Mouse (Mus musculus) MEL (cell line): ENCODE results near the gene Hmgb1. TPM values are rescaled to one million over a fixed set of nuclear protein-coding genes. Genes with fewer than 3 reads are reported as not detected.

Experiments
- DNase-seq: peaks from one replicate; pipeline ENCODE4 v3.0.0; 2011; ENCODE audit warnings: low read depth, low spot score
- H3K27ac ChIP-seq: 2 replicates; pipeline ENCODE4 v1.5.1; 2012; ENCODE audit warnings: low read depth, mild to moderate bottlenecking, control low read depth, low read length, moderate library complexity; ENCODE audit not compliant: control insufficient read depth
- H3K27me3 ChIP-seq, 2 experiments: fragments of 150-350 bp in 1 of 2; sonication (generic) in 1 of 2; 2 replicates each; pipeline ENCODE4 v1.6.1; 2012; ENCODE audit warnings: low read length in 2 of 2, mild to moderate bottlenecking in 2 of 2, improper control_type of control experiment in 1 of 2, moderate library complexity in 1 of 2; ENCODE audit not compliant: insufficient read depth in 2 of 2, control insufficient read depth in 1 of 2
- H3K36me3 ChIP-seq, 2 experiments: 2 replicates each; pipeline ENCODE4 v1.6.1; 2012 to 2014; ENCODE audit warnings: low read length in 2 of 2, improper control_type of control experiment in 1 of 2, inconsistent platforms in 1 of 2, mild to moderate bottlenecking in 1 of 2; ENCODE audit not compliant: insufficient read depth in 2 of 2, control insufficient read depth in 1 of 2
- H3K4me1 ChIP-seq, 2 experiments: fragments of 150-350 bp in 1 of 2; sonication (generic) in 1 of 2; 2 replicates each; pipeline ENCODE4 v1.6.1; 2012; ENCODE audit warnings: low read length in 2 of 2, improper control_type of control experiment in 1 of 2, mild to moderate bottlenecking in 1 of 2; ENCODE audit not compliant: insufficient read depth in 2 of 2, control insufficient read depth in 1 of 2
- H3K4me3 ChIP-seq, 2 experiments: fragments of 150-350 bp in 1 of 2; sonication (generic) in 1 of 2; 2 replicates each; pipeline ENCODE4 v1.5.1; 2012; ENCODE audit warnings: low read depth in 2 of 2, low read length in 2 of 2, mild to moderate bottlenecking in 2 of 2, moderate library complexity in 2 of 2, control low read depth in 1 of 2, improper control_type of control experiment in 1 of 2; ENCODE audit not compliant: control insufficient read depth in 1 of 2, insufficient read depth in 1 of 2
- H3K79me2 ChIP-seq: 2 replicates; pipeline ENCODE4 v1.6.1; 2012; ENCODE audit warnings: mild to moderate bottlenecking, low read length, moderate library complexity; ENCODE audit not compliant: control insufficient read depth, poor library complexity, insufficient read depth
- H3K9ac ChIP-seq: 2 replicates; pipeline ENCODE4 v1.6.1; 2012; ENCODE audit warnings: low read depth, mild to moderate bottlenecking, control low read depth, low read length, moderate library complexity; ENCODE audit not compliant: control insufficient read depth, poor library complexity, severe bottlenecking
- H3K9me3 ChIP-seq: fragments of 150-350 bp; sonication (generic); replicated peaks from 2 replicates; pipeline ENCODE4 v1.6.1; 2012; ENCODE audit warnings: mild to moderate bottlenecking, low read length, improper control_type of control experiment, moderate library complexity; ENCODE audit not compliant: insufficient read depth
- BHLHE40 ChIP-seq: IDR thresholded peaks from 2 replicates; pipeline ENCODE4 v1.6.1; 2012; ENCODE audit warnings: low read depth, mild to moderate bottlenecking, inconsistent platforms, low read length, improper control_type of control experiment, borderline replicate concordance
- CHD1 ChIP-seq: IDR thresholded peaks from 2 replicates; pipeline ENCODE4 v1.6.1; 2012; ENCODE audit warnings: low read depth, mild to moderate bottlenecking, inconsistent platforms, low read length, improper control_type of control experiment
- CHD2 ChIP-seq: IDR thresholded peaks from 2 replicates; pipeline ENCODE4 v1.6.1; 2011; ENCODE audit warnings: low read length, improper control_type of control experiment
- CTCF ChIP-seq, 3 experiments: IDR thresholded peaks in 2 of 3; conservative IDR thresholded peaks in 1 of 3; 2 replicates each; pipeline ENCODE4 v1.5.1; 2011 to 2012; ENCODE audit warnings: low read length in 3 of 3, low read depth in 2 of 3, mild to moderate bottlenecking in 2 of 3, improper control_type of control experiment in 1 of 3, inconsistent platforms in 1 of 3, mixed read lengths in 1 of 3, moderate library complexity in 1 of 3; ENCODE audit not compliant: control insufficient read depth in 1 of 3, insufficient read depth in 1 of 3, poor library complexity in 1 of 3, severe bottlenecking in 1 of 3
- E2F4 ChIP-seq: IDR thresholded peaks from 2 replicates; pipeline ENCODE4 v1.6.1; 2011; ENCODE audit warnings: low read depth, low read length, improper control_type of control experiment, borderline replicate concordance
- ELF1 ChIP-seq: IDR thresholded peaks from 2 replicates; pipeline ENCODE4 v1.6.1; 2014; ENCODE audit warnings: low read depth, mild to moderate bottlenecking, inconsistent platforms, low read length, improper control_type of control experiment, moderate library complexity
- ETS1 ChIP-seq: IDR thresholded peaks from 2 replicates; pipeline ENCODE4 v1.6.1; 2012; ENCODE audit warnings: low read depth, mild to moderate bottlenecking, inconsistent platforms, low read length, improper control_type of control experiment, moderate library complexity
- GABPA ChIP-seq: IDR thresholded peaks from 2 replicates; pipeline ENCODE4 v1.6.1; 2012; ENCODE audit warnings: low read depth, mild to moderate bottlenecking, inconsistent platforms, low read length, improper control_type of control experiment, moderate library complexity
- GATA1 ChIP-seq: IDR thresholded peaks from 2 replicates; pipeline ENCODE4 v1.6.1; 2011; ENCODE audit warnings: low read depth, low read length, improper control_type of control experiment
- JUND ChIP-seq: IDR thresholded peaks from 2 replicates; pipeline ENCODE4 v1.6.1; 2011; ENCODE audit warnings: low read depth, mild to moderate bottlenecking, improper control_type of control experiment, low read length
- MAFK ChIP-seq: IDR thresholded peaks from 2 replicates; pipeline ENCODE4 v1.6.1; 2011; ENCODE audit warnings: low read depth, mild to moderate bottlenecking, low read length, improper control_type of control experiment, borderline replicate concordance
- MAX ChIP-seq: IDR thresholded peaks from 2 replicates; pipeline ENCODE4 v1.6.1; 2011; ENCODE audit warnings: low read length, improper control_type of control experiment
- MAZ ChIP-seq: IDR thresholded peaks from 2 replicates; pipeline ENCODE4 v1.6.1; 2012; ENCODE audit warnings: low read depth, mild to moderate bottlenecking, inconsistent platforms, low read length, improper control_type of control experiment
- MEF2A ChIP-seq: IDR thresholded peaks from 2 replicates; pipeline ENCODE4 v1.6.1; 2014; ENCODE audit warnings: low read depth, mild to moderate bottlenecking, inconsistent platforms, low read length, improper control_type of control experiment; ENCODE audit not compliant: poor library complexity, insufficient replicate concordance, severe bottlenecking; ENCODE audit errors: extremely low read depth
- MXI1 ChIP-seq: IDR thresholded peaks from 2 replicates; pipeline ENCODE4 v1.6.1; 2011; ENCODE audit warnings: mild to moderate bottlenecking, low read depth, low read length, improper control_type of control experiment
- MYB ChIP-seq: IDR thresholded peaks from 2 replicates; pipeline ENCODE4 v1.6.1; 2011; ENCODE audit warnings: mild to moderate bottlenecking, low read depth, low read length, improper control_type of control experiment
- MYC ChIP-seq: IDR thresholded peaks from 2 replicates; pipeline ENCODE4 v1.6.1; 2011; ENCODE audit warnings: low read depth, mild to moderate bottlenecking, low read length, improper control_type of control experiment, moderate library complexity
- NELFE ChIP-seq: IDR thresholded peaks from 2 replicates; pipeline ENCODE4 v1.6.1; 2011; ENCODE audit warnings: low read depth, low read length, improper control_type of control experiment
- NRF1 ChIP-seq: IDR thresholded peaks from 2 replicates; pipeline ENCODE4 v1.6.1; 2014; ENCODE audit warnings: low read depth, mild to moderate bottlenecking, inconsistent platforms, low read length, improper control_type of control experiment, moderate library complexity; ENCODE audit not compliant: poor library complexity, insufficient read depth, severe bottlenecking
- POLR2A ChIP-seq, 2 experiments: IDR thresholded peaks; 2 replicates each; pipeline ENCODE4 v1.6.1; 2011 to 2012; ENCODE audit warnings: low read length in 2 of 2, mild to moderate bottlenecking in 2 of 2, control low read depth in 1 of 2, improper control_type of control experiment in 1 of 2, low read depth in 1 of 2, moderate library complexity in 1 of 2; ENCODE audit not compliant: control insufficient read depth in 1 of 2, insufficient read depth in 1 of 2, poor library complexity in 1 of 2
- POLR2AphosphoS2 ChIP-seq: IDR thresholded peaks from 2 replicates; pipeline ENCODE4 v1.6.1; 2011; ENCODE audit warnings: low read length, improper control_type of control experiment
- POLR2AphosphoS5 ChIP-seq: IDR thresholded peaks from 2 replicates; pipeline ENCODE4 v1.6.1; 2012; ENCODE audit warnings: low read depth, borderline replicate concordance, mild to moderate bottlenecking, inconsistent platforms, low read length, moderate library complexity, mixed read lengths
- RAD21 ChIP-seq: IDR thresholded peaks from 2 replicates; pipeline ENCODE4 v1.6.1; 2011; ENCODE audit warnings: mild to moderate bottlenecking, low read depth, low read length, improper control_type of control experiment
- RCOR1 ChIP-seq: IDR thresholded peaks from 2 replicates; pipeline ENCODE4 v1.6.1; 2012; ENCODE audit warnings: low read depth, mild to moderate bottlenecking, inconsistent platforms, low read length, improper control_type of control experiment
- SIN3A ChIP-seq: IDR thresholded peaks from 2 replicates; pipeline ENCODE4 v1.6.1; 2012; ENCODE audit warnings: low read length, improper control_type of control experiment, inconsistent platforms
- SMC3 ChIP-seq: IDR thresholded peaks from 2 replicates; pipeline ENCODE4 v1.6.1; 2011; ENCODE audit warnings: low read depth, low read length, improper control_type of control experiment
- TAL1 ChIP-seq: IDR thresholded peaks from 2 replicates; pipeline ENCODE4 v1.6.1; 2012; ENCODE audit warnings: mild to moderate bottlenecking, inconsistent platforms, low read length, moderate library complexity, mixed read lengths
- TBP ChIP-seq: IDR thresholded peaks from 2 replicates; pipeline ENCODE4 v1.8.0; 2011; ENCODE audit warnings: low read depth, low read length, improper control_type of control experiment
- TCF12 ChIP-seq: IDR thresholded peaks from 2 replicates; pipeline ENCODE4 v1.6.1; 2014; ENCODE audit warnings: low read depth, mild to moderate bottlenecking, inconsistent platforms, low read length, improper control_type of control experiment, moderate library complexity
- UBTF ChIP-seq: IDR thresholded peaks from 2 replicates; pipeline ENCODE4 v1.6.1; 2012; ENCODE audit warnings: low read depth, mild to moderate bottlenecking, inconsistent platforms, low read length, improper control_type of control experiment, moderate library complexity, borderline replicate concordance; ENCODE audit not compliant: insufficient read depth
- USF1 ChIP-seq: IDR thresholded peaks from 2 replicates; pipeline ENCODE4 v1.6.1; 2014; ENCODE audit warnings: low read depth, mild to moderate bottlenecking, inconsistent platforms, low read length, improper control_type of control experiment, moderate library complexity
- USF2 ChIP-seq, 2 experiments: IDR thresholded peaks; 2 replicates each; pipeline ENCODE4 v1.6.1; 2011 to 2012; ENCODE audit warnings: improper control_type of control experiment in 2 of 2, low read length in 2 of 2, borderline replicate concordance in 1 of 2, inconsistent platforms in 1 of 2, low read depth in 1 of 2, mild to moderate bottlenecking in 1 of 2; ENCODE audit not compliant: insufficient read depth in 1 of 2
- ZC3H11A ChIP-seq: IDR thresholded peaks from 2 replicates; pipeline ENCODE4 v1.6.1; 2012; ENCODE audit warnings: low read depth, mild to moderate bottlenecking, inconsistent platforms, low read length, improper control_type of control experiment
- ZKSCAN1 ChIP-seq: IDR thresholded peaks from 2 replicates; pipeline ENCODE4 v1.6.1; 2012; ENCODE audit warnings: low read depth, mild to moderate bottlenecking, inconsistent platforms, low read length, improper control_type of control experiment, moderate library complexity
- ZMIZ1 ChIP-seq: IDR thresholded peaks from 2 replicates; pipeline ENCODE4 v1.6.1; 2012; ENCODE audit warnings: low read depth, mild to moderate bottlenecking, inconsistent platforms, low read length, improper control_type of control experiment, moderate library complexity
- ZNF384 ChIP-seq: IDR thresholded peaks from 2 replicates; pipeline ENCODE4 v1.6.1; 2012; ENCODE audit warnings: low read depth, mild to moderate bottlenecking, inconsistent platforms, low read length, improper control_type of control experiment
- polyA plus RNA-seq, 2 experiments: library from polyadenylated mRNA; stranded (reverse) in 1 of 2; unstranded in 1 of 2; fragments of >175 nt in 1 of 2; fragments of >200 nt in 1 of 2; gene quantifications; 2 replicates each; pipeline versions ENCODE4 v1.2.1 to v1.2.4; 2012; ENCODE audit warnings: low replicate concordance in 2 of 2, low read depth in 1 of 2; ENCODE audit not compliant: insufficient read length in 2 of 2, insufficient read depth in 1 of 2, missing spikeins in 1 of 2
- total RNA-seq: library from RNA; depleted of rRNA; stranded (reverse); fragments of 300-350 nt; gene quantifications from 2 replicates; pipeline ENCODE4 v1.2.3, GENCODE M21; 2012

Gene Hmgb1
- total and polyA plus RNA-seq, 3 experiments = 600 to 678 TPM; not detected in 1

DNA sequence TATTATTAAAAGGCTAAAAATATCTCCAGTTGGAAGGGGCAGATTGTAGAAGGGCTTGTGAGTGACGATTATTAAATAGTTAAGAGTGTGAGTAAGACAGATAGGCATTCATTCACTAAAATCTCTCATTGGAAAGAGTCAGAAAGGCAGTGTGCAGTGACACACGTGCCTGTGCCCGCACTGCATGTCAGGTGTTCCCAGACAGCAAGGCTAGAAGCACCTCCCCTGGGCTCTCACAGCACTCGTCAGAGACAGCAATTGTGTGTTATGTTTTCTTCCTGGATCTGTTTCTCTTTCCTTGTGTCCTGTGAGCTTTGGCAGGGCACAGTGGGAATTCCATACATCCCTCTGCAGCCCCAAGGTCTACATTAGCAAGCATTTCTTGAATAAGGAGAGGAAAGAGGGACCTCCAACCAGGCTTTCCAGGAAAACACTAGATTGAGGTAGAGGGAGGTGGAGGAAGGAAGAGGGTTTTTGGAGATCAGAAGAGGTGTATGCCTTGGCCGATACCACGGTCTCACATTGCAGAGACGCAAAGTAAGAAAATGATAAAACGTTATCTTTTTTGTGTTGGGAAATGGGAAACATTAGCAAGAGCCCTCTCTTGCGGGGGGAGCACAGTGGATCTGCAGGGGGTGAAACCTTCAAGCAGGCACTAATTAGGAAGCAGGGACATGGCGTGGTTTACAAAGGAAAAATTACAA is 49.4 kb downstream of the Hmgb1 start:
- DNase-seq = peak; percentile 66
- no peak for TF ChIP-seq ZC3H11A
- no peak; the same call in 1 of the 2 replicates for TF ChIP-seq CHD1
- no peak for TF ChIP-seq POLR2A (IDR thresholded peaks at IDR 0.05; ENCODE audit: control insufficient read depth in 1 of 2, insufficient read depth in 1 of 2, low read depth in 1 of 2, low read length in 2 of 2, poor library complexity in 1 of 2)
- TF ChIP-seq USF1 = peak; percentile 58; the same call in 1 of the 2 replicates
- peak; percentile 18; the same call in 1 of the 2 replicates for TF ChIP-seq MYC
- TF ChIP-seq POLR2AphosphoS5 = no peak
- 0 out of 2 replicates have a peak, but pooled peaks have one; percentile 8 for TF ChIP-seq ZKSCAN1
- no peak for TF ChIP-seq CTCF (IDR thresholded peaks at IDR 0.05 in 2 of 3, conservative IDR thresholded peaks at IDR 0.05 in 1 of 3; ENCODE audit: control insufficient read depth in 1 of 3, insufficient read depth in 1 of 3, low read depth in 2 of 3, low read length in 3 of 3, poor library complexity in 1 of 3, severe bottlenecking in 1 of 3)
- no peak for TF ChIP-seq UBTF
- 0 out of 2 replicates have a peak, but pooled peaks have one; percentile 23 for TF ChIP-seq ELF1
- TF ChIP-seq BHLHE40 = peak; percentile 80; the same call in 1 of the 2 replicates
- TF ChIP-seq MXI1 = peak; percentile 74
- TF ChIP-seq ETS1 = peak; percentile 61
- no peak for TF ChIP-seq ZNF384
- no peak for TF ChIP-seq SMC3
- peak; percentile 34 for TF ChIP-seq SIN3A
- no peak for TF ChIP-seq E2F4
- no peak for TF ChIP-seq POLR2AphosphoS2
- peak; percentile 72 for TF ChIP-seq MAX
- no peak for TF ChIP-seq CHD2
- no peak for TF ChIP-seq ZMIZ1
- no peak for TF ChIP-seq JUND
- no peak for TF ChIP-seq USF2 (IDR thresholded peaks at IDR 0.05; ENCODE audit: borderline replicate concordance in 1 of 2, insufficient read depth in 1 of 2, low read depth in 1 of 2, low read length in 2 of 2)
- TF ChIP-seq MYB = no peak
- peak; percentile 77 for TF ChIP-seq TCF12
- no peak for TF ChIP-seq MEF2A
- 0 out of 2 replicates have a peak, but pooled peaks have one; percentile 30 for TF ChIP-seq NELFE
- TF ChIP-seq RCOR1 = no peak; the same call in none of the 2 replicates
- peak; percentile 82 for TF ChIP-seq GATA1
- no peak for TF ChIP-seq NRF1
- no peak for TF ChIP-seq TAL1
- TF ChIP-seq MAFK = no peak
- no peak for TF ChIP-seq RAD21
- no peak for TF ChIP-seq GABPA
- TF ChIP-seq MAZ = peak; percentile 75
- 0 out of 2 replicates have a peak, but pooled peaks have one; percentile 34 for TF ChIP-seq TBP

More for the DNA sequence above, 49.4 kb downstream of the Hmgb1 start:
- peaks cover 8 to 19% of the 10 kb centered on the region in 2 experiments for H3K4me1 ChIP-seq
- H3K9ac ChIP-seq = peak overlapping the region; percentile 49
- peaks cover 0 to 17% of the 10 kb centered on the region in 2 experiments; a peak in 2 of 4 replicates for H3K36me3 ChIP-seq
- 0 out of 2 replicates have a peak overlapping the region, but pooled peaks have one; percentile 3 for H3K27ac ChIP-seq
- peak overlapping the region; percentile 52 to 57 for H3K4me3 ChIP-seq
- no peaks in the 10 kb centered on the region for H3K9me3 ChIP-seq
- H3K79me2 ChIP-seq = no peaks in the 10 kb centered on the region
- no peaks in the 10 kb centered on the region for H3K27me3 ChIP-seq
